In the genomic region with DNA sequence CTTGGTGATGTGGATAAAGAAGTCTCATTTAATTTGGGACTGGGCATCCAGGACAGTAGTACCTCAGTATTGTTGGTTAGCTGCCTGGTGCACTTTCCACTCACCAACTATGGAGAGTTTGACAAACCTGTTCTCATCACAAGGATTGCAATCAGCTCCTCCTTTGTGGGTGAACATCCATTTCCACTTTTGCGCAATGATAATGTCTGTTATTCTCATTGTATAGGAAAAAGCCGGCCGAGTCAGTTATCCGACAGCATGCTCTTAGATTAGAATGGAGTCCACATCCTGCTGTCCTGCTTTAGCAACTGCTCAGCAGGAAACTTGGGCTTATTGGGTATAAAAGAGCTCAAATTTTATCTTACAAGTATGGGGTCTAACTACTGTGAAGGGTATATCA, we compare ENCODE assay signal across 9 mouse cellular contexts. TPM values are rescaled to one million over a fixed set of nuclear protein-coding genes. Genes with fewer than 3 reads are reported as not detected.
DNase-seq lines count a peak whose midpoint lies in the region; ATAC-seq and TF ChIP-seq lines count a peak whose summit lies in the region.
"Had no signal": no experiment of that assay in that cellular context is flagged by ENCODE, and none has a peak within 500 bp of the region (broad histone marks: within the 10 kb centered on the region; RNA-seq: fewer than 3 reads in every experiment).

No protein-coding gene starts in this region.

- no peaks in the 10 kb centered on the region for H3K9me3 ChIP-seq in kidney, embryonic 14.5 days (ENCODE audit: control insufficient read depth, low read length)
- H3K9me3 ChIP-seq in embryonic facial prominence, embryonic 15.5 days (replicated peaks), result no peaks in the 10 kb centered on the region
- no peaks in the 10 kb centered on the region for H3K9me3 ChIP-seq in intestine, embryonic 15.5 days
- no peaks in the 10 kb centered on the region for H3K9me3 ChIP-seq in midbrain, postnatal 0 days (ENCODE audit: low read length)

- H3K27ac ChIP-seq in kidney, embryonic 14.5 days (ENCODE audit: low read depth, low read length), result peak overlapping the region; percentile 84; the same call in 1 of the 2 replicates
- H3K27ac ChIP-seq in embryonic facial prominence, embryonic 15.5 days (replicated peaks), result peak overlapping the region; percentile 90; the same call in 1 of the 2 replicates
- H3K27ac ChIP-seq in intestine, embryonic 15.5 days, result no peak overlapping the region
- H3K27ac ChIP-seq in midbrain, postnatal 0 days (ENCODE audit: low read depth, low read length), result no peak overlapping the region

- no peak for TF ChIP-seq CTCF in midbrain, postnatal 0 days (IDR thresholded peaks at IDR 0.05)

- peaks cover 35% of the 10 kb centered on the region for H3K36me3 ChIP-seq in kidney, embryonic 14.5 days (ENCODE audit: control insufficient read depth, insufficient read depth, low read length)
- peaks cover 39% of the 10 kb centered on the region for H3K36me3 ChIP-seq in embryonic facial prominence, embryonic 15.5 days
- peaks cover 16% of the 10 kb centered on the region for H3K36me3 ChIP-seq in intestine, embryonic 15.5 days
- peaks cover 31% of the 10 kb centered on the region for H3K36me3 ChIP-seq in midbrain, postnatal 0 days (ENCODE audit: insufficient read depth, low read length)

- no peak overlapping the region for H3K9ac ChIP-seq in kidney, embryonic 14.5 days (ENCODE audit: low read depth, low read length)
- H3K9ac ChIP-seq in embryonic facial prominence, embryonic 15.5 days, result no peak overlapping the region
- no peak overlapping the region for H3K9ac ChIP-seq in intestine, embryonic 15.5 days
- H3K9ac ChIP-seq in midbrain, postnatal 0 days (replicated peaks; ENCODE audit: low read length, poor library complexity, severe bottlenecking), result no peak overlapping the region

- H3K4me3 ChIP-seq in kidney, embryonic 14.5 days (ENCODE audit: low read length), result peak overlapping the region; percentile 82
- peak overlapping the region; percentile 75 for H3K4me3 ChIP-seq in embryonic facial prominence, embryonic 15.5 days (replicated peaks)
- H3K4me3 ChIP-seq in intestine, embryonic 15.5 days (replicated peaks), result peak overlapping the region; percentile 29; the same call in 1 of the 2 replicates
- H3K4me3 ChIP-seq in midbrain, postnatal 0 days (ENCODE audit: low read depth, low read length), result no peak overlapping the region; the same call in 1 of the 2 replicates

- no peak for ATAC-seq in kidney, embryonic 14.5 days (ENCODE audit: low FRiP score, low TSS enrichment)
- no peak for ATAC-seq in embryonic facial prominence, embryonic 15.5 days (ENCODE audit: insufficient number of reproducible peaks, low FRiP score, low TSS enrichment, low read depth)
- no peak for ATAC-seq in intestine, embryonic 15.5 days
- no peak for ATAC-seq in midbrain, postnatal 0 days (ENCODE audit: low FRiP score)
- ATAC-seq in inflammation-experienced regulatory T-cells, adult 6 months, result no peak

- H3K27me3 ChIP-seq in kidney, embryonic 14.5 days (ENCODE audit: control insufficient read depth, insufficient read depth, low read length), result no peaks in the 10 kb centered on the region
- H3K27me3 ChIP-seq in embryonic facial prominence, embryonic 15.5 days, result no peaks in the 10 kb centered on the region
- no peaks in the 10 kb centered on the region for H3K27me3 ChIP-seq in intestine, embryonic 15.5 days (replicated peaks)
- H3K27me3 ChIP-seq in midbrain, postnatal 0 days (ENCODE audit: insufficient read depth, low read length), result no peaks in the 10 kb centered on the region

- H3K4me2 ChIP-seq in kidney, embryonic 14.5 days (replicated peaks; ENCODE audit: low read depth, low read length), result peak overlapping the region; percentile 49
- peak overlapping the region; percentile 70 for H3K4me2 ChIP-seq in embryonic facial prominence, embryonic 15.5 days (replicated peaks)
- H3K4me2 ChIP-seq in intestine, embryonic 15.5 days (replicated peaks), result peak overlapping the region; percentile 52
- H3K4me2 ChIP-seq in midbrain, postnatal 0 days (ENCODE audit: low read depth, low read length, poor library complexity, severe bottlenecking), result peak overlapping the region; percentile 50

- WGBS in kidney, embryonic 14.5 days, result 94% methylated on average over 4 of the region's 4 CpGs
- WGBS in embryonic facial prominence, embryonic 15.5 days, result 94% methylated on average over 4 of the region's 4 CpGs
- WGBS in intestine, embryonic 15.5 days, result 95% methylated on average over 4 of the region's 4 CpGs
- 94% methylated on average over 4 of the region's 4 CpGs for WGBS in midbrain, postnatal 0 days

- H3K4me1 ChIP-seq in kidney, embryonic 14.5 days (ENCODE audit: control insufficient read depth, insufficient read depth, low read length), result 0 out of 2 replicates have a peak, but pooled peaks cover 6% of the 10 kb centered on the region
- peaks cover 14% of the 10 kb centered on the region for H3K4me1 ChIP-seq in embryonic facial prominence, embryonic 15.5 days
- H3K4me1 ChIP-seq in intestine, embryonic 15.5 days (replicated peaks), result no peaks in the 10 kb centered on the region
- H3K4me1 ChIP-seq in midbrain, postnatal 0 days (ENCODE audit: insufficient read depth, low read length), result no peaks in the 10 kb centered on the region

- DNase-seq in kidney, adult 8-10 months, result no peak
- no peak for DNase-seq in midbrain, postnatal 0 days (ENCODE audit: low spot score)
- DNase-seq in cerebellum, adult 11-12 months, result no peak
- DNase-seq in left cerebral cortex, adult 9 months (ENCODE audit: low spot score in 2 of 2), result no peak
- DNase-seq: right cerebral cortex, adult 18-20 months had no signal

RNA-seq across cellular contexts. Expression of gene Ing4, which starts 0.9 kb away (rescaled TPM):
- 111 and 144 TPM in 2 replicates for polyA plus RNA-seq in kidney, embryonic 14.5 days (2014; fragmentation: Nextera tagmentation; extraction: Ambion mirVana)
- polyA plus RNA-seq in embryonic facial prominence, embryonic 15.5 days (2015; fragmentation: Nextera tagmentation; extraction: Ambion mirVana), result 154 TPM in 2 replicates
- polyA plus RNA-seq in intestine, embryonic 15.5 days (2015; fragmentation: Nextera tagmentation; extraction: Ambion mirVana), result 96.2 and 103 TPM in 2 replicates
- total RNA-seq in midbrain, postnatal 0 days (2014; rRNA removed), result 60.4 and 69.8 TPM in 2 replicates
- 97.8 and 104 TPM in 2 replicates for polyA plus RNA-seq in midbrain, postnatal 0 days (2015; fragmentation: Nextera tagmentation; extraction: Ambion mirVana)
- polyA plus RNA-seq in inflammation-experienced regulatory T-cells, adult 6 months (2017; shearing (Covaris generic)), result 10 to 100 TPM; 39.9 to 61.7 (median 46.2) TPM

RNA-seq across cellular contexts. Expression of gene Acrbp, which starts 10.8 kb away (rescaled TPM):
- polyA plus RNA-seq in kidney, embryonic 14.5 days (2014; fragmentation: Nextera tagmentation; extraction: Ambion mirVana), result 14.0 and 14.7 TPM in 2 replicates
- 12.5 and 18.4 TPM in 2 replicates for polyA plus RNA-seq in embryonic facial prominence, embryonic 15.5 days (2015; fragmentation: Nextera tagmentation; extraction: Ambion mirVana)
- polyA plus RNA-seq in intestine, embryonic 15.5 days (2015; fragmentation: Nextera tagmentation; extraction: Ambion mirVana), result 8.5 and 9.3 TPM in 2 replicates
- total RNA-seq in midbrain, postnatal 0 days (2014; rRNA removed), result 6.9 and 12.6 TPM in 2 replicates
- 7.2 and 7.8 TPM in 2 replicates for polyA plus RNA-seq in midbrain, postnatal 0 days (2015; fragmentation: Nextera tagmentation; extraction: Ambion mirVana)
- polyA plus RNA-seq in inflammation-experienced regulatory T-cells, adult 6 months (2017; shearing (Covaris generic)), result 10 to 100 TPM in 2 of 3 experiments, 1 to 10 TPM in 1; 5.6 to 23.2 (median 17.7) TPM

RNA-seq across cellular contexts. Expression of gene Lpar5, which starts 29.1 kb away (rescaled TPM):
- polyA plus RNA-seq in kidney, embryonic 14.5 days (2014; fragmentation: Nextera tagmentation; extraction: Ambion mirVana), result 0.43 and 0.45 TPM in 2 replicates
- 3.6 and 5.4 TPM in 2 replicates for polyA plus RNA-seq in embryonic facial prominence, embryonic 15.5 days (2015; fragmentation: Nextera tagmentation; extraction: Ambion mirVana)
- polyA plus RNA-seq in intestine, embryonic 15.5 days (2015; fragmentation: Nextera tagmentation; extraction: Ambion mirVana), result 5.8 and 6.1 TPM in 2 replicates
- 0.90 and 1.7 TPM in 2 replicates for total RNA-seq in midbrain, postnatal 0 days (2014; rRNA removed)
- polyA plus RNA-seq in midbrain, postnatal 0 days (2015; fragmentation: Nextera tagmentation; extraction: Ambion mirVana), result 0.52 and 0.71 TPM in 2 replicates
- polyA plus RNA-seq in inflammation-experienced regulatory T-cells, adult 6 months (2017; shearing (Covaris generic)), result 10 to 100 TPM; 10.4 to 19.3 (median 12.1) TPM

RNA-seq across cellular contexts. Expression of gene Zfp384, which starts 29.7 kb away (rescaled TPM):
- polyA plus RNA-seq in kidney, embryonic 14.5 days (2014; fragmentation: Nextera tagmentation; extraction: Ambion mirVana), result 12.5 and 15.0 TPM in 2 replicates
- polyA plus RNA-seq in embryonic facial prominence, embryonic 15.5 days (2015; fragmentation: Nextera tagmentation; extraction: Ambion mirVana), result 18.2 and 19.2 TPM in 2 replicates
- polyA plus RNA-seq in intestine, embryonic 15.5 days (2015; fragmentation: Nextera tagmentation; extraction: Ambion mirVana), result 13.4 and 14.3 TPM in 2 replicates
- 33.2 and 38.6 TPM in 2 replicates for total RNA-seq in midbrain, postnatal 0 days (2014; rRNA removed)
- polyA plus RNA-seq in midbrain, postnatal 0 days (2015; fragmentation: Nextera tagmentation; extraction: Ambion mirVana), result 9.0 and 9.7 TPM in 2 replicates
- 1 to 10 TPM; 4.0 to 7.5 (median 4.0) TPM for polyA plus RNA-seq in inflammation-experienced regulatory T-cells, adult 6 months (2017; shearing (Covaris generic))

RNA-seq across cellular contexts. Expression of gene Pianp, which starts 42.2 kb away (rescaled TPM):
- polyA plus RNA-seq in kidney, embryonic 14.5 days (2014; fragmentation: Nextera tagmentation; extraction: Ambion mirVana), result 1.0 and 1.2 TPM in 2 replicates
- 11.3 and 13.7 TPM in 2 replicates for polyA plus RNA-seq in embryonic facial prominence, embryonic 15.5 days (2015; fragmentation: Nextera tagmentation; extraction: Ambion mirVana)
- 1.8 and 2.1 TPM in 2 replicates for polyA plus RNA-seq in intestine, embryonic 15.5 days (2015; fragmentation: Nextera tagmentation; extraction: Ambion mirVana)
- 31.8 and 36.1 TPM in 2 replicates for total RNA-seq in midbrain, postnatal 0 days (2014; rRNA removed)
- polyA plus RNA-seq in midbrain, postnatal 0 days (2015; fragmentation: Nextera tagmentation; extraction: Ambion mirVana), result 97.0 and 97.5 TPM in 2 replicates
- polyA plus RNA-seq in inflammation-experienced regulatory T-cells, adult 6 months (2017; shearing (Covaris generic)), result under 1 TPM in 2 of 3 experiments, not detected in 1; 0.46 to 0.48 TPM

Comparison
In these comparisons a context has a peak if more than half of its experiments do, and no peak if none do; other contexts are left out.
1. H3K27ac ChIP-seq: peak in kidney, embryonic 14.5 days (single experiment) and embryonic facial prominence, embryonic 15.5 days (single experiment); none in intestine, embryonic 15.5 days (single experiment) and midbrain, postnatal 0 days (single experiment).
2. Peak in every context shown above with its lines, with median percentiles within 50 percentile points of each other: H3K4me2 ChIP-seq.